Mouse (Mus musculus) CH12.LX (cell line): Measurements from ENCODE around the gene Snrpg.

Experiments used
- CHD2 ChIP-seq: IDR thresholded peaks from 2 replicates; pipeline ENCODE4 v1.6.1; 2011; ENCODE audit warnings: low read length, improper control_type of control experiment
- CTCF ChIP-seq, 2 experiments: IDR thresholded peaks in 1 of 2; conservative IDR thresholded peaks in 1 of 2; 2 replicates each; pipeline ENCODE4 v1.5.1; 2011 to 2012; ENCODE audit warnings: low read depth in 2 of 2, low read length in 2 of 2, improper control_type of control experiment in 1 of 2, inconsistent platforms in 1 of 2, mild to moderate bottlenecking in 1 of 2, moderate library complexity in 1 of 2
- EP300 ChIP-seq: IDR thresholded peaks from 2 replicates; pipeline ENCODE4 v1.6.1; 2011; ENCODE audit warnings: low read length, improper control_type of control experiment
- GABPA ChIP-seq: IDR thresholded peaks from 2 replicates; pipeline ENCODE4 v1.6.1; 2012; ENCODE audit warnings: low read depth, low read length, improper control_type of control experiment, inconsistent platforms; ENCODE audit not compliant: insufficient replicate concordance
- MAX ChIP-seq: IDR thresholded peaks from 2 replicates; pipeline ENCODE4 v1.6.1; 2011; ENCODE audit warnings: low read length, improper control_type of control experiment
- POLR2A ChIP-seq: IDR thresholded peaks from 2 replicates; pipeline ENCODE4 v1.6.1; 2011; ENCODE audit warnings: low read depth, mild to moderate bottlenecking, improper control_type of control experiment, low read length
- TCF12 ChIP-seq: IDR thresholded peaks from 2 replicates; pipeline ENCODE4 v1.6.1; 2014; ENCODE audit warnings: low read depth, mild to moderate bottlenecking, inconsistent platforms, low read length, improper control_type of control experiment
- UBTF ChIP-seq: IDR thresholded peaks from 2 replicates; pipeline ENCODE4 v1.6.1; 2012; ENCODE audit warnings: low read depth, mild to moderate bottlenecking, inconsistent platforms, low read length, improper control_type of control experiment, moderate library complexity
- ZMIZ1 ChIP-seq: IDR thresholded peaks from 2 replicates; pipeline ENCODE4 v1.6.1; 2012; ENCODE audit warnings: low read depth, mild to moderate bottlenecking, inconsistent platforms, low read length, improper control_type of control experiment

GRCm38 (mm10) chr6:86394078-86394720 lies 23.1 kb downstream of the Snrpg start:
- no peak for TF ChIP-seq EP300
- TF ChIP-seq CTCF (conservative IDR thresholded peaks at IDR 0.05 in 1 of 2, IDR thresholded peaks at IDR 0.05 in 1 of 2; ENCODE audit: low read depth in 2 of 2, low read length in 2 of 2) = no peak
- no peak for TF ChIP-seq TCF12
- TF ChIP-seq MAX = no peak
- no peak for TF ChIP-seq GABPA
- TF ChIP-seq UBTF = no peak
- no peak for TF ChIP-seq POLR2A
- TF ChIP-seq ZMIZ1 = no peak
- TF ChIP-seq CHD2 = no peak
